Mouse (Mus musculus): ENCODE results near the gene 4632433K11Rik. TPM values are rescaled to one million over a fixed set of nuclear protein-coding genes. Genes with fewer than 3 reads are reported as not detected.
A peak's percentile ranks its signal among the peaks of the same experiment; 100 is the strongest.
"Not testable (repeated sequence)": the region's sequence is repeated elsewhere in the genome, so short reads cannot be mapped to it uniquely, and the experiment has no call there.

Gene 4632433K11Rik
- not detected in 2 replicates for polyA plus RNA-seq (2015; fragmentation: Nextera tagmentation; extraction: Ambion mirVana)

DNA sequence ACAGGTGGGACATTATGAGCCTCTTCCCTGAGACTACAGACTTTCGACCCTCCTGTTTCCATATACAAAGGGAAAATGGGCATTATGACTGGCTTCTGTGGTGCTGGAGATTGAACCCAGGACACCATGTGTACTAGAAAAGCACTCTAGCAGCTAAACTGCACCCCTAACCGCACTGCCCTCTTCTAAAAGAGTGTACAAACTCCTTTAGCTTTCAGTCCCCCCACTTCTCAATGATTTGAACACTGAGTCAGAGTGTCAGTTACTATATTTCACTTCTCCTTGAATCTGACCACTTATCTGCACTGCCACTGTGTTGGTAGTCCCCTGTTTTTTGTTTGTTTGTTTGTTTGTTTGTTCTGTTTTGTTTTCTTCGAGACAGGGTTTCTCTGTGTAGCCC lies at the start of gene 4632433K11Rik:
Gene 4632433K11Rik (plus strand): TSS at position 301 of the 400 bp plus-strand sequence.
- peaks cover 53% of the 10 kb centered on the region for H3K9me3 ChIP-seq
- 91% methylated on average over 3 of the region's 3 CpGs for WGBS

DNA sequence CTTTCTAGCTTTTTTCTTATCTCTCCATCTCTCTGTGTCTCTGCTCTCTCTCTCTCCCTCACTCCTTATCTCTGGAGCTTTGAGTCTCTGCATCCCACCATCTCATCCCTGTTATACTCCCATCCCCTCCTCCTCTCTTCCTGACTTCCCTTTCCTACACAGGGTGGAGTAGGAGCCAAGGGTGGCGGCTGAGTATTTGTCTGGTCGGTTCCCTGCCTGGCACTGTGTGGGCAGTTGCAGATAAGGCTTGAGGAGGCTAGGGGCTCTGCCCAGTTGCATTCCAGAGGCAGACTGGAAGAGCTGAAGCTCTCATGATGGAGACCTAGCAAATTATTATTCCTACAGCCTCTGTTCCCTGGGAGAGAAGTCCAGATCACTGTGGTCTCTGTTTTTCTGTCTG lies 45.7 kb upstream of the 4632433K11Rik start:
- Histone ChIP-seq H3K9me3 (peaks cover 25% of the 10 kb centered on the region), H3K36me3 (peaks cover 24% of the 10 kb centered on the region), H3K4me3 (no peak overlapping the region), H3K4me2 (no peak overlapping the region), H3K9ac (no peak overlapping the region), H3K27me3 (peaks cover 2% of the 10 kb centered on the region), H3K27ac (no peak overlapping the region), H3K4me1 (no peaks in the 10 kb centered on the region; the same call in 1 of the 2 replicates)
- ATAC-seq (ENCODE audit: insufficient number of reproducible peaks, insufficient read depth, low FRiP score, low TSS enrichment, low read depth), result no peak
- 71% methylated on average over 2 of the region's 2 CpGs for WGBS

More for the DNA sequence above, at the start of gene 4632433K11Rik:
- H3K9ac ChIP-seq, result no peak within 1 kb of the TSS
- H3K27me3 ChIP-seq, result no peaks in the 10 kb centered on the region
- H3K36me3 ChIP-seq, result peaks cover 82% of the 10 kb centered on the region
- no peak for ATAC-seq (ENCODE audit: insufficient number of reproducible peaks, insufficient read depth, low FRiP score, low TSS enrichment, low read depth)
- H3K4me2 ChIP-seq, result no peak within 1 kb of the TSS
- no peak within 1 kb of the TSS for H3K27ac ChIP-seq
- H3K4me1 ChIP-seq, result peaks cover 6% of the 10 kb centered on the region
- H3K4me3 ChIP-seq, result no peak within 1 kb of the TSS

GRCm38 (mm10) chr7:4993347-4993998 lies 40.4 kb upstream of the 4632433K11Rik start:
- peak overlapping the region; percentile 64; the same call in 1 of the 2 replicates for H3K4me3 ChIP-seq
- H3K27me3 ChIP-seq, result peaks cover 17% of the 10 kb centered on the region
- peaks cover 28% of the 10 kb centered on the region for H3K4me1 ChIP-seq
- peaks cover 36% of the 10 kb centered on the region for H3K36me3 ChIP-seq
- no peak for ATAC-seq (ENCODE audit: insufficient number of reproducible peaks, insufficient read depth, low FRiP score, low TSS enrichment, low read depth)
- 42% methylated on average over 55 of the region's 55 CpGs for WGBS
- 0 out of 2 replicates have a peak overlapping the region, but pooled peaks have one; percentile 46 for H3K9ac ChIP-seq
- H3K9me3 ChIP-seq, result peaks cover 30% of the 10 kb centered on the region
- no peak overlapping the region for H3K27ac ChIP-seq
- peak overlapping the region; percentile 81 for H3K4me2 ChIP-seq

GRCm38 (mm10) chr7:4993999-4994788 lies 39.7 kb upstream of the 4632433K11Rik start:
- Histone ChIP-seq H3K4me1 (peaks cover 28% of the 10 kb centered on the region), H3K4me2 (peak overlapping the region; percentile 81), H3K9ac (0 out of 2 replicates have a peak overlapping the region, but pooled peaks have one; percentile 46), H3K27me3 (peaks cover 17% of the 10 kb centered on the region), H3K9me3 (peaks cover 30% of the 10 kb centered on the region), H3K27ac (no peak overlapping the region), H3K36me3 (peaks cover 36% of the 10 kb centered on the region), H3K4me3 (peak overlapping the region; percentile 64)
- WGBS, result 52% methylated on average over 59 of the region's 59 CpGs
- ATAC-seq (ENCODE audit: insufficient number of reproducible peaks, insufficient read depth, low FRiP score, low TSS enrichment, low read depth), result no peak

GRCm38 (mm10) chr7:4995268-4996002 lies 38.5 kb upstream of the 4632433K11Rik start:
- Histone ChIP-seq H3K36me3 (peaks cover 36% of the 10 kb centered on the region), H3K4me3 (peak overlapping the region; percentile 64), H3K4me2 (peak overlapping the region; percentile 81), H3K27me3 (peaks cover 17% of the 10 kb centered on the region), H3K4me1 (peaks cover 28% of the 10 kb centered on the region), H3K27ac (peak overlapping the region; percentile 69), H3K9me3 (peaks cover 29% of the 10 kb centered on the region), H3K9ac (peak overlapping the region; percentile 92)
- ATAC-seq (ENCODE audit: insufficient number of reproducible peaks, insufficient read depth, low FRiP score, low TSS enrichment, low read depth), result peak; percentile 40
- WGBS, result 3% methylated on average over 19 of the region's 19 CpGs

DNA sequence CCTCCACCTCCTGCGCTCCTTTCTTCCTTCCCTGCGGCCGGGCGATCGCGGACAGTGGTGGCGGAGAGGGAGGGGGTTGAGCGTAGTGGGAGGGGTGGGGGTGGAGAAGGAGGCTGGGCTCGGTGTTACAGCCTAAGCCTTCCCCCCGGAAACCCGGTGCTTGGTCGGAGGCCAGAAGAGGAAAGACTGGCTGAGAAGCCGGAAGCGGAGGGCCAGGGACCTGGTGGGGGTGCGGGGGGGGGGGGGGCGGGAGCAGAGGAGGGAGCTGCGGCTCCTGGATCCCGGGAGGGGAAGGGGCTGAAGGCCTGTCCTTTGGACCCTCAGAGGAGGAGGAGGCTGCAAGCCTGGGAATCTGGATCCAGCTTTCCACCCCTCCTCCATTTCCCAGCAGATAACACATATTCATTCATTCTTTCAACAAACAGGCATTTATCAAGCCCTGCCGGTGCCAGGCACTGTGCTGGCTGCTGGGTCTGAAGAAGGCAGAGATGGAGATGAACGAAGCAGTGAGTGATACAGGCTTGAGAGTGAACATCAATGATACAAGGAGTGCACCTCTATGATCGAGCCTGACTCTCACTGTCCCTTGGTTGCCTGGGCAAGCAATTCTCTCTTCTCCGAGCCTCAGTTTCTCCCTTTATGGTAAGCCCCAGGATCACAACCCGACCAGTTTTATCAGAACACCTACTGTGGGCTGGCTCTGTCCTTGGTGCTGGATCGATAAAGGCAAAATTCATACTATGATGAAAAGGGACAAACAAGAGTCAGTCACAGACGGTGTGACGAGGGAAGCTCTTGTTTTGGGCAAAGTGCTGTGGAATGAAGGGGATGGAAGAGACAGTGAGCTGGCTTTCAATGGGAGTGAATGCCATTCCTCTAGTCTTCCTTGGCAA lies 37.7 kb upstream of the 4632433K11Rik start, which contains the start of gene Zfp579:
Gene Zfp579 (minus strand): TSS at position 156 of the 893 bp plus-strand sequence.
- peak; percentile 82 for ATAC-seq (ENCODE audit: insufficient number of reproducible peaks, insufficient read depth, low FRiP score, low TSS enrichment, low read depth)

GRCm38 (mm10) chr7:4996934-4997333 lies 37.0 kb upstream of the 4632433K11Rik start:
- WGBS, result 49% methylated on average over 8 of the region's 8 CpGs
- peak overlapping the region; percentile 64 for H3K4me3 ChIP-seq

More for the DNA sequence above, 37.7 kb upstream of the 4632433K11Rik start, which contains the start of gene Zfp579:
- H3K27me3 ChIP-seq, result peaks cover 17% of the 10 kb centered on the region
- peaks cover 32% of the 10 kb centered on the region for H3K36me3 ChIP-seq
- peak within 1 kb of the TSS; percentile 92 for H3K9ac ChIP-seq
- WGBS, result 6% methylated on average over 16 of the region's 26 CpGs
- H3K4me3 ChIP-seq, result peak within 1 kb of the TSS; percentile 64
- H3K4me1 ChIP-seq, result peaks cover 28% of the 10 kb centered on the region
- peak within 1 kb of the TSS; percentile 69 for H3K27ac ChIP-seq
- H3K9me3 ChIP-seq, result peaks cover 21% of the 10 kb centered on the region; the same call in 1 of the 2 replicates
- H3K4me2 ChIP-seq, result peak within 1 kb of the TSS; percentile 81

DNA sequence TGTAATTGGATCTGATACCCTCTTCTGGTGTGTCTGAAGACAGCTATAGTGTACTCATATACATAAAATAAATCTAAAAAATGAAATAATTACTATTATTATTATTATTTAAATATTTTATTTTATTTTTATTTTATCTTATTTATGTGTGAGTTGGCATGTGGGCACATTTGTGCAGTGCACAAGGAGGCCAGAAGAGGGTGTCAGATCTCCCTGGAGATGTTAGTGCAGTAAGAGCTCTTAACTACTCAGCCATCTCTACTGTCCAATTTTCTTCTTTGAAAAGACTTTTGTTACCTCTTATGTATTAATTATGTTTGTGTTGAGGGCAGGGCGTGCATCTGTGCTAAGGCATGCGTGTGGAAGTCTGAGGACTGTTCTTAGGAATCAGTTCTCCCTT lies 34.0 kb upstream of the 4632433K11Rik start:
- WGBS, result 63% methylated on average over 2 of the region's 2 CpGs
- H3K9me3 ChIP-seq, result no peaks in the 10 kb centered on the region
- H3K4me2 ChIP-seq, result no peak overlapping the region
- H3K9ac ChIP-seq, result no peak overlapping the region
- H3K4me1 ChIP-seq, result peaks cover 13% of the 10 kb centered on the region
- no peak for ATAC-seq (ENCODE audit: insufficient number of reproducible peaks, insufficient read depth, low FRiP score, low TSS enrichment, low read depth)
- H3K36me3 ChIP-seq, result no peaks in the 10 kb centered on the region
- H3K27me3 ChIP-seq, result no peaks in the 10 kb centered on the region; the same call in 1 of the 2 replicates
- no peak overlapping the region for H3K27ac ChIP-seq
- H3K4me3 ChIP-seq, result no peak overlapping the region

More at GRCm38 (mm10) chr7:4996934-4997333, 37.0 kb upstream of the 4632433K11Rik start:
- H3K4me1 ChIP-seq, result peaks cover 28% of the 10 kb centered on the region
- peaks cover 15% of the 10 kb centered on the region; the same call in 1 of the 2 replicates for H3K9me3 ChIP-seq
- peak overlapping the region; percentile 81 for H3K4me2 ChIP-seq
- ATAC-seq (ENCODE audit: insufficient number of reproducible peaks, insufficient read depth, low FRiP score, low TSS enrichment, low read depth), result no peak
- H3K36me3 ChIP-seq, result peaks cover 25% of the 10 kb centered on the region
- H3K9ac ChIP-seq, result peak overlapping the region; percentile 92; the same call in 1 of the 2 replicates
- peaks cover 17% of the 10 kb centered on the region for H3K27me3 ChIP-seq
- peak overlapping the region; percentile 69 for H3K27ac ChIP-seq

- not testable (repeated sequence) for ATAC-seq (ENCODE audit: insufficient number of reproducible peaks, insufficient read depth, low FRiP score, low TSS enrichment, low read depth); H3K9me3 ChIP-seq; H3K9ac ChIP-seq; H3K27me3 ChIP-seq; H3K4me3 ChIP-seq; H3K27ac ChIP-seq; H3K4me2 ChIP-seq; H3K4me1 ChIP-seq
- peaks cover 19% of the 10 kb centered on the region for H3K36me3 ChIP-seq
- WGBS, result 59% methylated on average over 8 of the region's 8 CpGs
Observed at GRCm38 (mm10) chr7:5002876-5003275, 31.0 kb upstream of the 4632433K11Rik start.

- WGBS, result 97% methylated on average over 26 of the region's 26 CpGs
- no peak overlapping the region for H3K27ac ChIP-seq
- no peak overlapping the region for H3K9ac ChIP-seq
- no peak overlapping the region for H3K4me3 ChIP-seq
- H3K9me3 ChIP-seq, result 0 out of 2 replicates have a peak, but pooled peaks cover 6% of the 10 kb centered on the region
- ATAC-seq (ENCODE audit: insufficient number of reproducible peaks, insufficient read depth, low FRiP score, low TSS enrichment, low read depth), result 0 out of 2 replicates have a peak, but pooled peaks have one; percentile 26
- H3K4me1 ChIP-seq, result peaks cover 2% of the 10 kb centered on the region; the same call in 1 of the 2 replicates
- no peaks in the 10 kb centered on the region for H3K27me3 ChIP-seq
- H3K4me2 ChIP-seq, result no peak overlapping the region
- peaks cover 70% of the 10 kb centered on the region for H3K36me3 ChIP-seq
Observed at GRCm38 (mm10) chr7:5008229-5008628, 25.7 kb upstream of the 4632433K11Rik start.

Measured in embryonic facial prominence, embryonic 13.5 days (tissue).